Mouse (Mus musculus) subcutaneous adipose tissue, adult 2 months (tissue): ENCODE results near the gene Vmn2r23. TPM values are rescaled to one million over a fixed set of nuclear protein-coding genes. Genes with fewer than 3 reads are reported as not detected.

Experiments used
- polyA plus RNA-seq: library from polyadenylated mRNA; depleted of rRNA; stranded (reverse); fragments of >200 nt; gene quantifications from 2 replicates; pipeline ENCODE4 v1.2.3, GENCODE M21; 2012; ENCODE audit warnings: low replicate concordance; rRNA removed

The Vmn2r23 gene
- polyA plus RNA-seq, result not detected in 2 replicates

GRCm38 (mm10) chr6:123702370-123702769, at the start of gene Vmn2r23:
Gene Vmn2r23 (plus strand): TSS chr6:123702670.

GRCm38 (mm10) chr6:123778579-123778978, 76.1 kb downstream of the Vmn2r23 start, which contains the start of gene Vmn2r24:
Gene Vmn2r24 (plus strand): TSS chr6:123778879.

Other genes starting within 250 kb of the Vmn2r23 start
- not detected in 2 replicates for gene Vmn2r21, start 169.3 kb upstream of the Vmn2r23 start, polyA plus RNA-seq
- gene Vmn2r22, start 51.9 kb upstream of the Vmn2r23 start, polyA plus RNA-seq, result not detected in 2 replicates
- gene Vmn2r24, start 76.2 kb downstream of the Vmn2r23 start, polyA plus RNA-seq, result not detected in 2 replicates
- gene Vmn2r25, start 150.8 kb downstream of the Vmn2r23 start, polyA plus RNA-seq, result not detected in 2 replicates